Mouse (Mus musculus) urinary bladder, postnatal 25 days (tissue): ENCODE results near the gene Defb19.
A peak's percentile ranks its signal among the peaks of the same experiment; 100 is the strongest.

Source experiments
- DNase-seq: peaks from one replicate; pipeline ENCODE4 v3.0.0; 2022; ENCODE audit warnings: low spot score

Gene Defb19

DNA sequence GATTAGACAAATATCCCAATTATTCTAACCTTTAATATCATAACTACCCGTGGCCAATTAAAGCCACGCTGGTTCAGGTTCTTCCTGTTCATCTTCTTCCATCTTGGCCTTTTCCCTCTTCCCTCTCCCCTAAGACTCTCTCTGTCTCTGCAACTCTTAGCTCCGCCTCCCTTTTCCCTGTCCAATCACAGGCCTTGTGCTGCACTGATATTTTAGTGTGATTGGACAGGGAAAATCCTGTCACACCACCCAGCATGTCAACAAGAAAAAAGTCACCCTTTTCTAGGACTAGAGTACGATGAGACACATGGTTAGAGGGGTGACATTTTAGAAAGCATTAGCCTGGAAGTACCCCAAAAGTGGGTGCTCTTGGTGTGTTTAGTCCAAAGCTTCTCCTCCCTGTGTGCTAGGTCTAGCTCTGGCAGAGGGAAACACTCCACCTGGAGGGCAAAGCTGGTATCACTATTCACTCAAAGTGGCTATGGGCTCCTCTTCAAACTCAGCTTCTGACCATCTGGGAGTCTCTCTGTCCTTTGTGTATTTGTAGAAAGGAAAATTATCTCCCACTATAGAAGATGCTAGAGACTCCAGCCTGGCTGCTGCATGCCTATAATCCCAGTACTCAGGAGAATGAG is 6.9 kb upstream of the Defb19 start:
- DNase-seq, result no peak

DNA sequence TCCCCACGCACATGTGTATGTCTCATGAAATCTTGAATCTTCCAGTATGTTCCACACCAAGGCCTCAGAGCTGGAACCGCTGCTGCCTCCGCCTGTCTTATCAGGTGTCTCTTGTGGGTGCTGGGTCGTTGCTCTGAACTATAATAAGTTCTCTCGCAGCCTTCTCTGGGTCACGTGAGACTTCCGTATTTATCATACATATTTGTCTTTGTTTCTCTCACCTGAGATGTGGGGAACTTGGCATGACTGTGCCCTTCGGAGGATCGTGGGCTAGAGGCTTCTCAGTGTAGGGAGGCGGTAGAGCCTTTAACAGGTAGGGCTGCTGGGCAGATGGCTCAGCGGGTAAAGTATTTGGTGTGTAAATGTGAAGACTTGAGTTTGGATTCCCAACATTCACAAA is 500 bp upstream of the Defb19 start:
- no peak for DNase-seq

DNA sequence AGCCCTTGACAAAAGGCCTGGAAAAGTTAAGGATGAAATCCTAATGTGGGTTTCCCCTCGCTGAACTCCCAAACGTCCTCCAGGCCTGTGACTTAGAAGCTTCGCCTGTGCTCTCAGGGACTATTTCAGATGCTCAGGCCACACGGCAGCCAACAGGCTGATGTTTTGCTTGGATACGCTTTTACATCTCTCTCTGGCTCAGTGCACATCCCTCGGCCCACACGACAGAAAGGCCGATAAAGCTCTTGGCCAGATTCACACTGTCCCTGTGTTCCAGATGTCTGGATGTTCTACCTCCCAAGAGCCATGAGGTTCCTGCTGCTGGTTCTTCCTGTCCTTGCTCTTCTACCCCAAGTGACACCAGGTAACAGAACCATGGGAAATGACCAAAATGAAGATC is 6.6 kb downstream of the Defb19 start:
- no peak for DNase-seq

DNA sequence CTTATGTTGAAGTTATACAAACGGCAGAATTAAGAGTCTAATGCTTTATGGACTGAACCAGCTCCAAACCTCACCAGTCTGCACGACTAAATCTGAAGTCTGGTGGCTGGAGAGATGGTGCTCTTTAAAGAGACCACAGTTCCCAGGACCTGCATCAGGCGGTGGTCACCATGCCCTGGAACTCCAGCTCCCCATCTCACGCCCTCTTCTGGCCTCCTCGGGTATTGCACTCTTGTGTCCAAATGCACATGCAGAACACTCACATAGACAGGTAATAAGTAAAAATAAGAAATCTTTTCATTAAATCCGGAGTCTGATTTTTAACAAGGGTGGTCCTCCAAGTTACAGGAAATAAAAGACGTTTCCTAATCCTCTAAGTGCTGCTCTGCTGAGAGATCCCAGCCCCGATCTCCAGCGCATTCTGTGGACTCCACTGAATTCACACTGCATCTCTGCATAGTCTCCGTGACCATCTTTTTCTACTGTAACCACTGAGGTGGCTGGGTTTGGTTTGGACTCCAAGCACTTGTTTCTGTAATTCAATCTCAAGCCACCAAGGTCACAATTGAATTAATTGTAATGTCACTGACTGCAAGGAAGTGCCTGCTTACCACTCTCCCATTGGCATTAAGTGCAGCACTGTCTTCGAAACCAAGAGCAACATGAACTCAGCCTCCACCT is 7.9 kb downstream of the Defb19 start, which contains the start of gene Defb21:
TSS of gene Defb21 (plus strand) at position 631 of the 681 bp plus-strand sequence.
- no peak for DNase-seq

DNA sequence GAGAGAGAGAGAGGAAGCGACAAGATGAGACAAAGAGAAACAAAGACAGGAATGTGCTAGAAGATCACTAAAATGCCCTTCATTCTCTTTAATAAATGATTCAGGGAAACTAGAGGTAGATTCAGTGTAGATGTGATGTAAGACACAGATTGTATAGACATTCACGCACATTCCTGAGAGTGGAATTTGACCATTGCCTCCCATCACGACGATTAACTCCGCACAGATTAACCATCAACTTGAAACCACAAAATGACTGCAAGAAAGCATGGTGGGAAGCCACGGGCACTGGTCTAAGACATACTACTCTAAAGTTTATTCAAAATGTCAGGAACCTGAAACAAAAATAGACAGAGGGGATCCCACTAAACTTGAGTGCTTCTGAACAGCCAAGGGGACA is 9.8 kb downstream of the Defb19 start:
- DNase-seq, result no peak

DNA sequence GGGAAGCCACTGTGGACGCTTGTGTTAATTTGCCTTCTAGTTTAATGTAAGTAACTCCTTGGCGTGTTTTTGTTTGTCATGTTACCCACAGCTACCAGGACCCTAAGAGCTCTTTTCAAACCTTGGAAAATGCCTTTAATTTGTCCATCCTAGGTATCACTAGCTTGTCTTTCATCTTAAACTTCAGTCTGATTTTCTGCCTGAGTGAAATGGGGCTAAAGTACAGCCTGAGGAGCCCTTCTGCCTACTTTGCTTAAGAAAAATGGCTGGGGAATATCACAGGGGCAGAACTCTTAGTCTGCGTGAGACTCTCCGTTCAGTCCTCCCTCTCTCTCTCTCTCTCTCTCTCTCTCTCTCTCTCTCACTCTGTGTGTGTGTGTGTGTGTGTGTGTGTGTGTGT is 10.2 kb downstream of the Defb19 start:
- DNase-seq, result no peak

DNA sequence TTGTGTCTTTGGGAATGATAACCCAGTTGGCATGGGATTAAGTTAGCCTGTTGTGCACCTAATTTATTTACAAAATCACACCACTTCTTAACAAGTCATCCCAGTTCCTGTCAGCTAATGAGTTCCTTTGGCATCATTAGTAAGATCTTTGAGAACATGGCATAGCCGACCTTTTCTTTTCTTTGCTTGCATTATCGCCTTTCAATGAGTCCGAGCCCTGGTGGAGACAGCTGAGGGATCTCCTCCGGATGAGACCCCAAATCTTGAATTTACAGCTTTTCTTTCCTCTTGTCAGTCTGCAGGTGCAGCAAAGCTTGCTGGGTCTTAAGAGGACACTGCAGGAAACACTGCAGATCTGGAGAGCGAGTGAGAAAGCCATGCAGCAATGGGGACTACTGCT is 11.1 kb downstream of the Defb19 start, which contains the start of gene Gm17416:
TSS of gene Gm17416 (plus strand) at position 301 of the 400 bp plus-strand sequence.
- DNase-seq, result no peak

DNA sequence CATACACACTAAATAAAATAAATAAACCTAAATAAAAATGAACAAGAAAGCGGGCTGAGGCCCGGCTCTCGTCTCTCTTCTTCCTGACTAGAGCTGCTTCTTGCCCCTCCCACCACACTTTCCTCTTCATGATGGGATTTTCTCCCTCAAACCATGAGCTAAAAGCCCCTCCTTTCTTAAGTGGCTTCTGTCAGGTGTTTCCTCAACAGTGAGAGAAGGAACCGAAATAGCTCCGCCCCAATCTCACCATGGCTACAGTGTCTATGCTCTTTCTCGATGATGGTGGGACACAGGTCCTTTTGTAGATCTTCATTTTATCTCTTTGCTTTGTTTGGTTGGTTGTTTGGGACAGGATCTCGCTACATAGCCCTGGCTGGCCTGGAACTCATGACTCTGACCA is 23.5 kb downstream of the Defb19 start:
- DNase-seq, result no peak

DNA sequence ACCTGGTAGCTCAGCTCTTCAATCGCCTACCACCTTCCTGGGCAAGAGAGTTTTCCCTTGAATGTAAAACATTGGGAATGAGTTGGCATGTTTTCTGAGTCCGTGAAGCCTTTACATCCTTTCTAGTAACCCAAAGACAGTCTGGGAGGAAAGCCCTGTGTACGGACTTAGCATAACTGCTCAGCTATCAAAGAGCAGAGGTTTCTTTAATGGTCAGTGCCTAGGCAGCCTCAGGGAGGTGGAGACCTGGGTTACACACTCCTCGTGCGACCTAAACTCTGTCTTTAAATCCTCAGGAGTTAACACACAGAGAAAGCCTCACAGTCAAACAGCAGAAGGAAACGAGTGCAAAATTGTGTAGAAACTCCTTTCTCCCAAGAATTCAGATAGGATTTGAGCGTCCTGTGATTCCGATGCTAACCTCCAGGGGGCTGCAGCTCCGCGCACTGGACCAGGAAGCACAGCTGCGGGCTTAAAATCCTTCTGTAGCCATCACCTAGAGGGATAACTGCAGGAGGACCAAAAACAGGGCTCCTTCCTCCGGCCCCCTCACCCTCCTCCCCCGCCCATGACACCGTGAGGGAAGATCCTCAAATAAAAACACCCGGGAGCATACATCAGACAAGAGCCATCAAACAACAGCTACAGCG is 26.2 kb downstream of the Defb19 start:
- peak; percentile 39 for DNase-seq

DNA sequence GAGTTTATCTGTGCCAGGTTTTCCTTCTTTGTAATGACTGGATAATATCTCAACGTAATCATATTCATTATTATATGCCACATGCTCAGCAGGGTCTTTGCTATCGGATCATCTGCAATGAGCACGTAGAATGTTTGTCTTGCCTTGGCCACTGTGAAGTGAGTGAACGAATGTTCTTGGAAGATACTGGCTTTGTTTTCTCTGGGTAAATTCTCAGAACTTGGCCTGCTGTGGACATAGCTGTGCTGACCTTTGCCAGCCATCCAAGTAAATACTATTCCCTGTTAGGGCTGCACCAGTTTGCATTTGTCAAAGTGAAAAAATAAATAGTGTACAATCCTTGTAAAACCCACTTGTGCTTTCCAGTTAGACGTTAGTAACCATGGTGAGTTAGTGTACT is 32.0 kb downstream of the Defb19 start:
- no peak for DNase-seq

DNA sequence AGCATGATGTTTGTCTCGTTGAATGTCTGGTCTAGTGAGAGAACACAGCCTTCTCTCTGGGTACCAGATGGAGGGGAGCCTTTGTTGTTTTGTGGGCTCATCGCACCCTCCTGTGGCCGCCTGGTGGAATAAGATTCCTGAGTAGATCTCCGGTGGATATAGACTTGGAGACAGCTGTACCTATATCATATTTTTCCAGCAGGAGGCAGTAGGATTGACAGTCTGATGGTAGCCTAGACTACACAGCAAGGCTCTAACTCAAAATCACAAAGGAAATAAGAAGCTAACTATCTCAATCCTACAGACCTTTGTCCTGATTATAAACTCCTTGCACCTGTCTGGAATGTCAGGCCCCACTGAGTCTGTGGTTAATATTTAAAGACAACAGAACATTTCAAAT is 35.4 kb downstream of the Defb19 start:
- DNase-seq, result peak; percentile 7

DNA sequence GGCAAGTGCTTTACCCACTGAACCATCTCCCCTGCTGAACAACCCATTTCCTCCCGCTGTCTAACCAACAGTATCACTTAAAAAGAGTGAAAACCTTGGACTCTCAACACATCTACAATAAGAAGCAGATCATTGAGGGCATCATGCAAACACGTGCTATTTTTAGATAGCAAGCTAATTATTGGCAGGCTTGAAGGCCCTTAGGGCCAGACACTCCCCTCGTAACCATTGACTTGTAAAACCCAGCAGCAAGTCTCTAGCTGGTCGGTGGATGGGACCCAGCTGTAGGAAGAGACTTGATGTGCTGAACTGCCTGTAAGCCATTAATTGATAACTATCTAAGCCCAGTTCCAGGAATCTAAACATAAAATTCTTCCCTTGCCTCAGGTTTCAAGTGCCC is 36.6 kb downstream of the Defb19 start:
- no peak for DNase-seq

DNA sequence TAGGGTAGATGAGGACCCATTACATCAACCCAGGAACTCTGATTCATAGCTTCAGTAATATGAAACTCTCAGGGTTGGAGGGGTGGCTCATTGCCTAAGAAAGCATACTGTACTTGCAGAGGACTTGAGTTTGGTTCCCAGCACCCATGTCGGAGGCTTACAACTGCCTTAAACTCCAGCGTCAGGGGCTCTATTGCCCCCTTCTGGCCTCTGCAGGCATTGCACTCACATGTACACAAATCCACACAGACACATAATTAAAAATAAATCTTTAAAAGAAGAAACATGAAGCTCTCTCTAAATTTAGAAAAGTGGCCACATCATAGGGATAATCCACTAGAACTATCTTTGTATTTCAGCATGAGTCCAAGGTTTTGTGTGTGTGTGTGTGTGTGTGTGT is 37.2 kb downstream of the Defb19 start:
- no peak for DNase-seq

DNA sequence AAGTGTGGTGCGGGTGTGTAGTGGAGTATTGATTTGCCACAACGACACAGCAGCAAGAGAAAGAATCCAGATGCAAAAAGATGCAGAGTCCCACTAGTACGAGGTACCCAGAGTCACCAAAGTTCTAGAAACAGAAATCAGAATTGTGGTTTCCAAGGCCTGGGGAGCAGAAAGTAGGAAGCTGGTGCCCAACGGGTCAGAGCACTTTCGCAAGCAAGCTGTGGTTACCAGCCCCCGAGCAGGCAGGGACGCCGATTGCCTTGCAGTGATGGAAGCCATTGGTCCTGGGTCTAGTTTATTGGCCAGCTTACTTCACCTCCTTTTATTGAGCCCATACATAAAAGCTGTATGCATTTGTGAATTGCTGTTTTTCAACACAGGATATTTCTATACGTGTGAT is 38.1 kb downstream of the Defb19 start:
- DNase-seq, result no peak

DNA sequence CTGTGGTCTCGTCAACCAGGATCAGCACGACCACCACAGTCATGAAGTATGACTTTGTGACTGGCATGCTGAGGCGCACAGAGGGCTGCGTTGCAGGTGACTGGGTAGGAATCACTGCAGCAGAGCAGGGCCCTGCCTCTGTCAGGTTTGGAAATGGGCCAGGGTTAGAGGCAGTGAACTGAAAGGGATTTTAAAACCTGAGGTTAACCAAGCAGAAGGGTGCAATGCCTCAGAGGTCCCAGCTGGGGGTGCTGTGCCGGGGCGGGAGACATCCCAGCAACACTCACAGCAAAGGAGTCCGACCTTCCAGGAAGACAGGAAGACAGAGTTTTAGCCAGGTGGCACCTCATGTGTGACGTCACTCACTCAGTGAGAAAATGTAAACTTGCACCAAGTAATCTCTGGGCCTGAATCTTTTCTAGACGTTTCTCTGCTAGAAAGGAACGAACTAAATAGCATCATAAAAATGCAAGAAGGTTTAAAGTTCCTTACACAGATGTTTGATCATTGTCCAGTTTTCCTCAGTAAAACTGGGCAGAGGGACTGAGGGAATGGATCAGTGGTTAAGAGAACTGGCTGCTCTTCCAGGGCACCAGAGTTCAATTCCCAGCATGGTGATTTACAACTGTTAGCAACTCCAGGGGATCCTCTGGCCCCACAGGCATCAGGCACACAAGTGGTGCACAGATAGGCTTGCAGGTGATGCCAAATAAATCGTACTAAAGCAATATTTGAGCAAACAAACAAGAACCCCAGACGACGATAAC is 40.0 kb downstream of the Defb19 start, which contains the start of gene Defb29:
TSS of gene Defb29 (minus strand) at position 155 of the 767 bp plus-strand sequence.
- DNase-seq, result no peak
